Comparison of ENCODE assay signal across 16 mouse cellular contexts in the genomic region with DNA sequence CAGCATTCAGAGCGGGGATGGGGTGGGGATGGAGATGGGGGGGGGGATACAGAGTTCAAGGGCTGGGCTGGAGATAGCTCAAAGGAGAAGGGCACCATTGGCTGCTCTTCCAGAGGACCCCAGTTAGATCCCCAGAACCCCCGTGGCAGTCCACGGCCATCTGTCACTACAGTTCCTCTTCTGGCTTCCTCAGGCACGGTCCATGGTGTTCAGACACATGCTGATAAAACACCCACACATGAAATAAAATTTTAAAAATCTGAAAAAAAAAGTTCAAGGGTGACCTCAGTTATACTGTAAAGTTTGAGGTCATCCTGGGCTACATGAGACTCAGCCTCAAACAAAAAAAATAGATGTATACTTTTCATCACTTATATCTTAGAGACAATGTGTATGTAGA.
"Had no signal": no experiment of that assay in that cellular context is flagged by ENCODE, and none has a peak within 500 bp of the region (broad histone marks: within the 10 kb centered on the region; RNA-seq: fewer than 3 reads in every experiment).

No protein-coding gene starts in this region.

- H3K27ac ChIP-seq: neural tube, embryonic 13.5 days; neural tube, embryonic 15.5 days; stomach, embryonic 15.5 days; stomach, postnatal 0 days had no signal

- H3K36me3 ChIP-seq: neural tube, embryonic 13.5 days; neural tube, embryonic 15.5 days; stomach, embryonic 15.5 days had no signal

- H3K4me2 ChIP-seq: neural tube, embryonic 13.5 days; neural tube, embryonic 15.5 days; stomach, embryonic 15.5 days had no signal

- H3K4me1 ChIP-seq: neural tube, embryonic 13.5 days; neural tube, embryonic 15.5 days; stomach, embryonic 15.5 days had no signal

- DNase-seq: retina, postnatal 1 day; right cerebral cortex, adult 18-20 months; right cerebral cortex, postnatal 14 days; right cerebral cortex, postnatal 25 days; right cerebral cortex, postnatal 4 days; spleen, adult 18-20 months; thymus, adult 18-20 months; thymus, adult 2 months; thymus, postnatal 14 days; thymus, postnatal 25 days; thymus, postnatal 36 days; thymus, postnatal 4 days had no signal

- H3K4me3 ChIP-seq: neural tube, embryonic 13.5 days; neural tube, embryonic 15.5 days; stomach, embryonic 15.5 days had no signal

- H3K9me3 ChIP-seq: neural tube, embryonic 13.5 days; neural tube, embryonic 15.5 days; stomach, embryonic 15.5 days had no signal

- H3K9ac ChIP-seq: neural tube, embryonic 13.5 days; neural tube, embryonic 15.5 days; stomach, embryonic 15.5 days had no signal

- H3K27me3 ChIP-seq: neural tube, embryonic 13.5 days; neural tube, embryonic 15.5 days; stomach, embryonic 15.5 days had no signal
